In genomic region chr2:75991581-75992205, GRCm38 (mm10) we compare ENCODE assay signal across 8 mouse cellular contexts. TPM values are rescaled to one million over a fixed set of nuclear protein-coding genes. Genes with fewer than 3 reads are reported as not detected.
DNase-seq lines count a peak whose midpoint lies in the region; ATAC-seq lines count a peak whose summit lies in the region.
"Had no signal": no experiment of that assay in that cellular context is flagged by ENCODE, and none has a peak within 500 bp of the region (broad histone marks: within the 10 kb centered on the region; RNA-seq: fewer than 3 reads in every experiment).

No protein-coding gene starts in this region.

- 0 out of 2 replicates have a peak, but pooled peaks have one; percentile 20 for ATAC-seq in kidney, embryonic 14.5 days (ENCODE audit: low FRiP score, low TSS enrichment)
- ATAC-seq in embryonic facial prominence, embryonic 11.5 days (replicated peaks; ENCODE audit: insufficient number of reproducible peaks, low FRiP score, low TSS enrichment, low read depth) = peak; percentile 27; the same call in 1 of the 2 replicates
- ATAC-seq in limb, embryonic 11.5 days (ENCODE audit: insufficient number of reproducible peaks, low FRiP score, low TSS enrichment, low read depth) = 0 out of 2 replicates have a peak, but pooled peaks have one; percentile 28

- WGBS in kidney, embryonic 14.5 days = 40% methylated on average over 6 of the region's 6 CpGs
- 12% methylated on average over 6 of the region's 6 CpGs for WGBS in embryonic facial prominence, embryonic 11.5 days
- 8% methylated on average over 6 of the region's 6 CpGs for WGBS in limb, embryonic 11.5 days

- no peak overlapping the region for H3K9ac ChIP-seq in kidney, embryonic 14.5 days (ENCODE audit: low read depth, low read length)
- H3K9ac ChIP-seq in embryonic facial prominence, embryonic 11.5 days (replicated peaks; ENCODE audit: low read length) = no peak overlapping the region
- H3K9ac ChIP-seq in limb, embryonic 11.5 days (ENCODE audit: low read length) = peak overlapping the region; percentile 0; the same call in 1 of the 2 replicates

- peaks cover 26% of the 10 kb centered on the region; the same call in 1 of the 2 replicates for H3K4me1 ChIP-seq in kidney, embryonic 14.5 days (ENCODE audit: control insufficient read depth, insufficient read depth, low read length)
- no peaks in the 10 kb centered on the region for H3K4me1 ChIP-seq in embryonic facial prominence, embryonic 11.5 days (ENCODE audit: control insufficient read depth, insufficient read depth, low read length)
- peaks cover 29% of the 10 kb centered on the region for H3K4me1 ChIP-seq in limb, embryonic 11.5 days (ENCODE audit: control insufficient read depth, insufficient read depth, low read length)

- peak overlapping the region; percentile 55; the same call in 1 of the 2 replicates for H3K27ac ChIP-seq in kidney, embryonic 14.5 days (ENCODE audit: low read depth, low read length)
- 0 out of 2 replicates have a peak overlapping the region, but pooled peaks have one; percentile 17 for H3K27ac ChIP-seq in embryonic facial prominence, embryonic 11.5 days (replicated peaks; ENCODE audit: low read depth, low read length)
- H3K27ac ChIP-seq in limb, embryonic 11.5 days (replicated peaks; ENCODE audit: low read depth, low read length) = peak overlapping the region; percentile 62; the same call in 1 of the 2 replicates

- no peak for DNase-seq in kidney, adult 9 months
- peak; percentile 36 for DNase-seq in ZHBTc4 (ENCODE audit: low read depth, low spot score)
- peak; percentile 58 for DNase-seq in embryonic facial prominence, embryonic 11.5 days (ENCODE audit: low spot score)
- DNase-seq in limb, embryonic 11.5 days (ENCODE audit: low spot score) = no peak
- DNase-seq in right cerebral cortex, postnatal 10 days (ENCODE audit: low spot score in 2 of 2) = no peak
- DNase-seq in frontal cortex, postnatal 36 days (ENCODE audit: low spot score in 2 of 2) = no peak

- H3K27me3 ChIP-seq in kidney, embryonic 14.5 days (ENCODE audit: control insufficient read depth, insufficient read depth, low read length) = no peaks in the 10 kb centered on the region
- H3K27me3 ChIP-seq in embryonic facial prominence, embryonic 11.5 days (ENCODE audit: control insufficient read depth, insufficient read depth, low read length) = no peaks in the 10 kb centered on the region
- H3K27me3 ChIP-seq in limb, embryonic 11.5 days (ENCODE audit: control insufficient read depth, insufficient read depth, low read length) = no peaks in the 10 kb centered on the region

- H3K9me3 ChIP-seq in kidney, embryonic 14.5 days (ENCODE audit: control insufficient read depth, low read length) = no peaks in the 10 kb centered on the region
- no peaks in the 10 kb centered on the region for H3K9me3 ChIP-seq in embryonic facial prominence, embryonic 11.5 days (replicated peaks; ENCODE audit: control insufficient read depth, low read length)
- no peaks in the 10 kb centered on the region for H3K9me3 ChIP-seq in limb, embryonic 11.5 days (ENCODE audit: control insufficient read depth, low read length)

- no peak overlapping the region for H3K4me2 ChIP-seq in kidney, embryonic 14.5 days (replicated peaks; ENCODE audit: low read depth, low read length)
- no peak overlapping the region for H3K4me2 ChIP-seq in embryonic facial prominence, embryonic 11.5 days (ENCODE audit: low read depth, low read length)
- H3K4me2 ChIP-seq in limb, embryonic 11.5 days (ENCODE audit: low read depth, severe bottlenecking) = no peak overlapping the region

- H3K36me3 ChIP-seq in kidney, embryonic 14.5 days (ENCODE audit: control insufficient read depth, insufficient read depth, low read length) = no peaks in the 10 kb centered on the region
- no peaks in the 10 kb centered on the region for H3K36me3 ChIP-seq in embryonic facial prominence, embryonic 11.5 days (replicated peaks; ENCODE audit: control insufficient read depth, insufficient read depth, low read depth, low read length)
- no peaks in the 10 kb centered on the region for H3K36me3 ChIP-seq in limb, embryonic 11.5 days (ENCODE audit: control insufficient read depth, insufficient read depth, low read length)

- no peak overlapping the region for H3K4me3 ChIP-seq in kidney, embryonic 14.5 days (ENCODE audit: low read length)
- no peak overlapping the region for H3K4me3 ChIP-seq in embryonic facial prominence, embryonic 11.5 days (ENCODE audit: low read depth, low read length)
- H3K4me3 ChIP-seq in limb, embryonic 11.5 days (ENCODE audit: low read depth, low read length) = no peak overlapping the region
- H3K4me3 ChIP-seq: erythroblast, embryonic 14.5 days had no signal

RNA-seq across cellular contexts. Expression of gene Ttc30a1, which starts 9.9 kb away (rescaled TPM):
- polyA plus RNA-seq in kidney, embryonic 14.5 days (2014; fragmentation: Nextera tagmentation; extraction: Ambion mirVana) = 7.3 and 8.5 TPM in 2 replicates
- 11.7 and 13.8 TPM in 2 replicates for polyA plus RNA-seq in embryonic facial prominence, embryonic 11.5 days (2014; fragmentation: Nextera tagmentation; extraction: Ambion mirVana)
- 12.1 and 12.5 TPM in 2 replicates for polyA plus RNA-seq in limb, embryonic 11.5 days (2014; fragmentation: Nextera tagmentation; extraction: Ambion mirVana)
- polyA plus RNA-seq: erythroblast, embryonic 14.5 days had no signal

RNA-seq across cellular contexts. Expression of gene Ttc30a2, which starts 13.7 kb away (rescaled TPM):
- 0.46 and 0.76 TPM in 2 replicates for polyA plus RNA-seq in kidney, embryonic 14.5 days (2014; fragmentation: Nextera tagmentation; extraction: Ambion mirVana)
- polyA plus RNA-seq in embryonic facial prominence, embryonic 11.5 days (2014; fragmentation: Nextera tagmentation; extraction: Ambion mirVana) = 0.31 and 0.70 TPM in 2 replicates
- 0.60 and 1.1 TPM in 2 replicates for polyA plus RNA-seq in limb, embryonic 11.5 days (2014; fragmentation: Nextera tagmentation; extraction: Ambion mirVana)
- polyA plus RNA-seq: erythroblast, embryonic 14.5 days had no signal

RNA-seq across cellular contexts. Expression of gene Ttc30b, which starts 53.3 kb away (rescaled TPM):
- polyA plus RNA-seq in kidney, embryonic 14.5 days (2014; fragmentation: Nextera tagmentation; extraction: Ambion mirVana) = 8.3 and 10.8 TPM in 2 replicates
- 8.0 and 9.0 TPM in 2 replicates for polyA plus RNA-seq in embryonic facial prominence, embryonic 11.5 days (2014; fragmentation: Nextera tagmentation; extraction: Ambion mirVana)
- polyA plus RNA-seq in limb, embryonic 11.5 days (2014; fragmentation: Nextera tagmentation; extraction: Ambion mirVana) = 9.0 and 9.2 TPM in 2 replicates
- polyA plus RNA-seq: erythroblast, embryonic 14.5 days had no signal

Comparison
In these comparisons a context has a peak if more than half of its experiments do, and no peak if none do; other contexts are left out.
1. DNase-seq: peak in ZHBTc4 (single experiment) and embryonic facial prominence, embryonic 11.5 days (single experiment); none in kidney, adult 9 months (single experiment), limb, embryonic 11.5 days (single experiment), right cerebral cortex, postnatal 10 days (0 of 2) and frontal cortex, postnatal 36 days (0 of 2).
2. Peak in every context shown above with its lines, with median percentiles within 50 percentile points of each other: ATAC-seq and H3K27ac ChIP-seq.